Mouse (Mus musculus): ENCODE results near the gene Prnd. TPM values are rescaled to one million over a fixed set of nuclear protein-coding genes. Genes with fewer than 3 reads are reported as not detected.
A peak's percentile ranks its signal among the peaks of the same experiment; 100 is the strongest.

Gene Prnd
- polyA plus RNA-seq, 1 experiment from 2014 or later, result 3.5 TPM

DNA sequence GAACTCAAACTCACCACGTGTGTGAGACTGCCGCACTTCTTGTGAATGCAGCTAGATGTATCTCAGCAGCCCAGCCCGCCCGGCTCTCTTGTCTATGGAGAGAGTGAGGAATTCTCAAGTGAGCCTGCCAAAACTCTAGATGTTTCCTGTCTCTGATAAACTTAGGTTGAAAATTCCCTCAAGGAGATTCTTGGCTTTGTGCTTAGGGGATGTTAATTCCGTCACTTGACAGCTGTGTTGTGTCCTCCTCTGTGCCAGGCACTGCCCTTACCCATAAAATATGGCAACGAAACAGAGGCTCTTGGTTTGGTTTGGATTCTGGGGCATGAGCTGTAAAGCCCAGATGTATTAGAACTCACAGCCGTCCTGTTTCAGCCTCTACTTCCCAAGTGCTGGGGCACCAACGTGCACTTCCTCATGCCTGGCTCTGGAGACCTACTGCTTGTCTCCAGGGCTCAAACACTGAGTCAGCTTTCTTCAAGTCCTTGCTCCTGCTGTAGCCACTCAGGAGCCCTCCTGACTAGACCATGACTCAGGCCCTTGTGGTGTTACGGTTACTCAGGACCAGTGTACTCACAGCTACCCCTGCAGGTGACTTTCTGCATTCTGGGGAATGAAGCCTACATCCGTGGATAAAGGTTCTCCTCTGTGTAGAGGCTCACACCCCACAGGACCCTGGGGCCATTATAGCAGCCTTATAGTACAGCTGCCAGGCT lies 15.1 kb upstream of the Prnd start:
- Histone ChIP-seq H3K4me1 (ENCODE audit: insufficient read depth, low read depth, low read length) (no peaks in the 10 kb centered on the region), H3K27ac (ENCODE audit: low read length) (no peak overlapping the region), H3K27me3 (replicated peaks; ENCODE audit: insufficient read depth, low read length) (no peaks in the 10 kb centered on the region), H3K9me3 (ENCODE audit: low read length) (no peaks in the 10 kb centered on the region), H3K4me2 (replicated peaks; ENCODE audit: low read depth, low read length) (no peak overlapping the region), H3K36me3 (ENCODE audit: insufficient read depth, low read length) (no peaks in the 10 kb centered on the region), H3K4me3 (ENCODE audit: low read depth, low read length) (no peak overlapping the region), H3K9ac (replicated peaks; ENCODE audit: low read depth) (no peak overlapping the region)
- ATAC-seq (peak; percentile 94), DNase-seq (ENCODE audit: low spot score) (peak; percentile 86)
- WGBS, result 43% methylated on average over 10 of the region's 10 CpGs
- TF ChIP-seq EP300 (IDR thresholded peaks at IDR 0.05), result 0 out of 2 replicates have a peak, but pooled peaks have one; percentile 6
- TF ChIP-seq CTCF (IDR thresholded peaks at IDR 0.05), result peak; percentile 78

GRCm38 (mm10) chr2:131936410-131936809 lies 14.3 kb upstream of the Prnd start:
- H3K4me3 ChIP-seq (ENCODE audit: low read depth, low read length), result no peak overlapping the region
- 94% methylated on average over 10 of the region's 10 CpGs for WGBS
- ATAC-seq, result no peak

GRCm38 (mm10) chr2:131939404-131940111 lies 11.1 kb upstream of the Prnd start:
- TF ChIP-seq EP300 (IDR thresholded peaks at IDR 0.05) (no peak), CTCF (IDR thresholded peaks at IDR 0.05) (peak; percentile 84)
- 44% methylated on average over 8 of the region's 8 CpGs for WGBS
- Histone ChIP-seq H3K4me1 (ENCODE audit: insufficient read depth, low read depth, low read length) (no peaks in the 10 kb centered on the region), H3K4me2 (replicated peaks; ENCODE audit: low read depth, low read length) (no peak overlapping the region), H3K9me3 (ENCODE audit: low read length) (no peaks in the 10 kb centered on the region), H3K4me3 (ENCODE audit: low read depth, low read length) (no peak overlapping the region), H3K36me3 (ENCODE audit: insufficient read depth, low read length) (no peaks in the 10 kb centered on the region), H3K27me3 (replicated peaks; ENCODE audit: insufficient read depth, low read length) (no peaks in the 10 kb centered on the region), H3K27ac (ENCODE audit: low read length) (no peak overlapping the region), H3K9ac (replicated peaks; ENCODE audit: low read depth) (no peak overlapping the region)
- ATAC-seq, result no peak
- peak; percentile 72 for DNase-seq (ENCODE audit: low spot score)

More at GRCm38 (mm10) chr2:131936410-131936809, 14.3 kb upstream of the Prnd start:
- H3K36me3 ChIP-seq (ENCODE audit: insufficient read depth, low read length), result no peaks in the 10 kb centered on the region
- no peak for DNase-seq (ENCODE audit: low spot score)
- no peaks in the 10 kb centered on the region for H3K4me1 ChIP-seq (ENCODE audit: insufficient read depth, low read depth, low read length)
- H3K27ac ChIP-seq (ENCODE audit: low read length), result no peak overlapping the region
- no peak overlapping the region for H3K4me2 ChIP-seq (replicated peaks; ENCODE audit: low read depth, low read length)
- H3K9me3 ChIP-seq (ENCODE audit: low read length), result no peaks in the 10 kb centered on the region
- no peak overlapping the region for H3K9ac ChIP-seq (replicated peaks; ENCODE audit: low read depth)
- no peaks in the 10 kb centered on the region for H3K27me3 ChIP-seq (replicated peaks; ENCODE audit: insufficient read depth, low read length)
- TF ChIP-seq CTCF (IDR thresholded peaks at IDR 0.05) (no peak), EP300 (IDR thresholded peaks at IDR 0.05) (no peak)

- WGBS, result 49% methylated on average over 3 of the region's 3 CpGs
- Histone ChIP-seq H3K4me3 (ENCODE audit: low read depth, low read length) (no peak overlapping the region), H3K4me2 (replicated peaks; ENCODE audit: low read depth, low read length) (no peak overlapping the region), H3K27ac (ENCODE audit: low read length) (no peak overlapping the region), H3K27me3 (replicated peaks; ENCODE audit: insufficient read depth, low read length) (no peaks in the 10 kb centered on the region), H3K9ac (replicated peaks; ENCODE audit: low read depth) (no peak overlapping the region), H3K4me1 (ENCODE audit: insufficient read depth, low read depth, low read length) (no peaks in the 10 kb centered on the region), H3K9me3 (ENCODE audit: low read length) (no peaks in the 10 kb centered on the region), H3K36me3 (ENCODE audit: insufficient read depth, low read length) (no peaks in the 10 kb centered on the region)
- no peak for DNase-seq (ENCODE audit: low spot score)
- ATAC-seq, result no peak
- no peak for TF ChIP-seq CTCF (IDR thresholded peaks at IDR 0.05)
- TF ChIP-seq EP300 (IDR thresholded peaks at IDR 0.05), result no peak
Measured at GRCm38 (mm10) chr2:131940506-131940905, 10.2 kb upstream of the Prnd start.

- no peak for DNase-seq (ENCODE audit: low spot score)
- Histone ChIP-seq H3K9me3 (ENCODE audit: low read length) (no peaks in the 10 kb centered on the region), H3K27me3 (replicated peaks; ENCODE audit: insufficient read depth, low read length) (no peaks in the 10 kb centered on the region), H3K36me3 (ENCODE audit: insufficient read depth, low read length) (no peaks in the 10 kb centered on the region), H3K4me2 (replicated peaks; ENCODE audit: low read depth, low read length) (no peak overlapping the region), H3K4me3 (ENCODE audit: low read depth, low read length) (no peak overlapping the region), H3K27ac (ENCODE audit: low read length) (no peak overlapping the region), H3K9ac (replicated peaks; ENCODE audit: low read depth) (no peak overlapping the region), H3K4me1 (ENCODE audit: insufficient read depth, low read depth, low read length) (no peaks in the 10 kb centered on the region)
- ATAC-seq, result no peak
- TF ChIP-seq EP300 (IDR thresholded peaks at IDR 0.05), result no peak
- WGBS, result 85% methylated on average over 6 of the region's 6 CpGs
Measured at GRCm38 (mm10) chr2:131941501-131941900, 9.2 kb upstream of the Prnd start.

- no peak overlapping the region for H3K4me3 ChIP-seq (ENCODE audit: low read depth, low read length)
- no peaks in the 10 kb centered on the region for H3K36me3 ChIP-seq (ENCODE audit: insufficient read depth, low read length)
- no peak overlapping the region for H3K4me2 ChIP-seq (replicated peaks; ENCODE audit: low read depth, low read length)
- 17% methylated on average over 1 of the region's 1 CpGs for WGBS
- peak; percentile 26 for DNase-seq (ENCODE audit: low spot score)
- H3K4me1 ChIP-seq (ENCODE audit: insufficient read depth, low read depth, low read length), result no peaks in the 10 kb centered on the region
- H3K9ac ChIP-seq (replicated peaks; ENCODE audit: low read depth), result no peak overlapping the region
- no peaks in the 10 kb centered on the region for H3K27me3 ChIP-seq (replicated peaks; ENCODE audit: insufficient read depth, low read length)
- TF ChIP-seq CTCF (IDR thresholded peaks at IDR 0.05) (no peak), EP300 (IDR thresholded peaks at IDR 0.05) (no peak)
- no peak overlapping the region for H3K27ac ChIP-seq (ENCODE audit: low read length)
- ATAC-seq, result peak; percentile 57
- H3K9me3 ChIP-seq (ENCODE audit: low read length), result no peaks in the 10 kb centered on the region
Measured at GRCm38 (mm10) chr2:131944370-131944769, 6.3 kb upstream of the Prnd start.

All from lung, postnatal 0 days (tissue).